Mouse (Mus musculus): ENCODE results near the gene Cpne8. TPM values are rescaled to one million over a fixed set of nuclear protein-coding genes. Genes with fewer than 3 reads are reported as not detected.
A peak's percentile ranks its signal among the peaks of the same experiment; 100 is the strongest.

The Cpne8 gene
- 10 to 100 TPM; 30.5 to 30.6 TPM for total RNA-seq (2021)
- long read RNA-seq, experiment 1, transcript Cpne8-202 (20 exons, 3,366 nt): major isoform, 10 of 16 reads
- long read RNA-seq, experiment 1, partial matches to known transcripts: 2 of 16 reads
- long read RNA-seq, experiment 1, other reads (novel, unspliced or antisense): 1 of 16 reads
- long read RNA-seq, experiment 2, transcript Cpne8-202 (20 exons, 3,366 nt): major isoform, 14 of 27 reads
- long read RNA-seq, experiment 2, partial matches to known transcripts: 1 of 27 reads
- long read RNA-seq, experiment 2, other reads (novel, unspliced or antisense): 5 of 27 reads

GRCm38 (mm10) chr15:90678985-90679759, at the start of gene Cpne8:
TSS of gene Cpne8 (minus strand) at chr15:90679432.
- TF ChIP-seq CTCF (conservative IDR thresholded peaks at IDR 0.05): no peak
- Histone ChIP-seq H3K4me3 (peak within 1 kb of the TSS; percentile 62), H3K27ac (peak within 1 kb of the TSS; percentile 89)
- DNase-seq (ENCODE audit: low spot score in 2 of 2): peak; percentile 42 to 54

DNA sequence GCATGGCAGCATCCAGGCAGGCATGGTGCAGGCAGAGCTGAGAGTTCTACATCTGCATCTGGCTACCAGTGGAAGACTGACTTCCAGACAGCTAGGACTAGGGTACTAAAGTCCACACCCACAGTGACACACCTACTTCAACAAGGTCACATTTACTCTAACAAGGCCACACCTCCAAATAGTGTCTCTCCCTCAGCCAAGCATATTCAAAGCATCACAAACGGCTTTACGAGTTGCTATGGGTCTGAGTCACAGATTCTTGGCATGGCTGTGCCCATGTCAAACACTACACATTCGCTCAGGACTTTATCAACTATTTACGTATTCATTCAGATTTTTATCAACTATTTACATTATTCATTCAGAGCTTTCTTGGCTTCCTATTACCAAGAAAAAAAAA, 38.5 kb upstream of the Cpne8 start:
- no peak for DNase-seq (ENCODE audit: low spot score in 2 of 2)
- no peak overlapping the region for H3K27ac ChIP-seq
- TF ChIP-seq CTCF (conservative IDR thresholded peaks at IDR 0.05): no peak
- H3K4me3 ChIP-seq: no peak overlapping the region

DNA sequence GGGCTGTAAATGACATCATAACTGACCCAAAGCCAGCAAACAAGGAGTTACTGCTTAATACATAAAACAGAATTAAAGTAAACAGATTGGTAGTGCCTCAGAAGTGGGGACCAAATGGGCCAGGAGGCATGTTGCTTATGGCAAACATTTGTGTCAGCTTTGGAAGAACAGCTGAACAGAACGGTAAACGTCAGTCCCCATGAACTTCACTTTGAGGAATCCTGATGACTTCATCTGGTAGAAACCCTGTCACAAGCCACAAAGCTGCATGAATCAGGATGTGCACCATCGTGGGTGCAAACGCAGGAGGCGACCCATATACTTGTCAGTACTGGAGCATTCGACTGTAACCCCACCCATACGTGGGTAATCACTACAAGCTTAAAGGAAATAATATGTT, 30.1 kb upstream of the Cpne8 start:
- DNase-seq (ENCODE audit: low spot score in 2 of 2): no peak
- H3K27ac ChIP-seq: no peak overlapping the region
- H3K4me3 ChIP-seq: no peak overlapping the region
- no peak for TF ChIP-seq CTCF (conservative IDR thresholded peaks at IDR 0.05)

DNA sequence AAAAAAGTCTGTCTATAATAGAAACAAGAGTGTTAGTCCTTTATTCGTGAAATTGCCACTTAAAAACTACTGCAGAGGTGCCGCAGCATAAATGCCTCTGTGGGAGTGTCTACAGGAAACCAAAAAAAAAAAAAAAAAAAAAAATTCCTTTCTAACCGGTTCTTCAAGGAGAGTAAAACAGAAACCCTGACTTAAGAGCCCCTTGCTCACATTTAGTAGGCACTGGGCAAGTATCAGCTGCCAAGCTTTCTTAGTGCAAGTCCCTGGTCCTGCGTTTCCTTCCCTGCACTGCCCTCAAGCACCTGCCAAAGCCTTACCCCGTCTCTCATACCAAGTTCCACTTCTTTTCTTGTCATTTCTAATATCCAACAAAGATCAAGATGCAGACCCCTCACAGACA, 25.1 kb upstream of the Cpne8 start:
- no peak for TF ChIP-seq CTCF (conservative IDR thresholded peaks at IDR 0.05)
- no peak for DNase-seq (ENCODE audit: low spot score in 2 of 2)
- Histone ChIP-seq H3K4me3 (no peak overlapping the region), H3K27ac (no peak overlapping the region)

GRCm38 (mm10) chr15:90703502-90704232, 24.4 kb upstream of the Cpne8 start:
- no peak for DNase-seq (ENCODE audit: low spot score in 2 of 2)
- Histone ChIP-seq H3K4me3 (no peak overlapping the region), H3K27ac (no peak overlapping the region)
- TF ChIP-seq CTCF (conservative IDR thresholded peaks at IDR 0.05): no peak

GRCm38 (mm10) chr15:90686770-90687169, 7.5 kb upstream of the Cpne8 start:
- H3K4me3 ChIP-seq: no peak overlapping the region
- TF ChIP-seq CTCF (conservative IDR thresholded peaks at IDR 0.05): no peak
- DNase-seq (ENCODE audit: low spot score in 2 of 2): no peak
- H3K27ac ChIP-seq: no peak overlapping the region

DNA sequence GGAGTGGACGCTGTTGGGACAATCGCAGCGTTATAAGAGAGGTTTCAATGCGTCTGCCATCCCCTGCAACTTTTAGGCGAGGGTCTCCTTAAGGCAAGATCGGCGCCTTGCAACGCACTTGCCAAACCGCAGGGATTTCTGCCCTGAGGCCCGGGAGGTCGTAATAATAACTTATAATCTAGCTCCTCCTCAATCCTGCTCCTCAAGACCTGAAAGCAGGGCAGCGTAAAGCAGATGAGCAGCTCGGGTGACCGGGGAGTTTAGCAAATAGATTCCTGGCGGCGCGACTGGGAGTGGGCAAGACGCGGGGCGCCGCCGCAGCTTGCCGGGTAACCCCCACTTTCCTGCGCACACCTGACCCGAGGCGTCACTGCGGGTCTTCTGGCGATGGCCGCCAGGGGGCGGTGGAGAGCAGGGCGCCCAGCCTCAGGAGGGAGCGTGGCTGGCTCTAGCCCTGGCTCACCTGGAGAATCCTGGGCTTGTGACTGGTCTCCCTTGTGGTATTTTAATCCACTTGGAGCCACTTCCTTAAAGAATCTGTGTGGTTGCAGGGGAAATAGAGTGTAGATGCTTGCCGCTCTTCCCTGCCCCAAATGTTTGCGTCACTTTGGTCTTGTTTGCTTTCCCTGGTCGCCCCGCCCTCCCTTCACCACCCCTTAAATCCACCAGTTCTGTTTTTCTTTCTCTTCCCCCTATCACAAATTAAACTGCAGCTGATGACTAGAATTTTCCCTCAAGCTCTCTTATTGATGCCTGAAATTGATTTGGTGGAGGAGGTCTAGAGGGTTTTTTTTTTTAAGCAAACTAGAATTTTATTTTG, 738 bp upstream of the Cpne8 start:
- H3K4me3 ChIP-seq: peak overlapping the region; percentile 62
- peak overlapping the region; percentile 89 for H3K27ac ChIP-seq
- peak; percentile 99 for TF ChIP-seq CTCF (conservative IDR thresholded peaks at IDR 0.05)
- peak; percentile 46 to 64 for DNase-seq (ENCODE audit: low spot score in 2 of 2)

- Histone ChIP-seq H3K4me3 (peak overlapping the region; percentile 62), H3K27ac (peak overlapping the region; percentile 89)
- no peak for TF ChIP-seq CTCF (conservative IDR thresholded peaks at IDR 0.05)
- DNase-seq (ENCODE audit: low spot score in 2 of 2): peak in 1 of 2 experiments; percentile 25
Measured at GRCm38 (mm10) chr15:90678488-90678887, 744 bp downstream of the Cpne8 start.

- no peak for DNase-seq (ENCODE audit: low spot score in 2 of 2)
- TF ChIP-seq CTCF (conservative IDR thresholded peaks at IDR 0.05): no peak
- H3K4me3 ChIP-seq: no peak overlapping the region
- H3K27ac ChIP-seq: no peak overlapping the region
Measured at GRCm38 (mm10) chr15:90669494-90669893, 9.7 kb downstream of the Cpne8 start.

DNA sequence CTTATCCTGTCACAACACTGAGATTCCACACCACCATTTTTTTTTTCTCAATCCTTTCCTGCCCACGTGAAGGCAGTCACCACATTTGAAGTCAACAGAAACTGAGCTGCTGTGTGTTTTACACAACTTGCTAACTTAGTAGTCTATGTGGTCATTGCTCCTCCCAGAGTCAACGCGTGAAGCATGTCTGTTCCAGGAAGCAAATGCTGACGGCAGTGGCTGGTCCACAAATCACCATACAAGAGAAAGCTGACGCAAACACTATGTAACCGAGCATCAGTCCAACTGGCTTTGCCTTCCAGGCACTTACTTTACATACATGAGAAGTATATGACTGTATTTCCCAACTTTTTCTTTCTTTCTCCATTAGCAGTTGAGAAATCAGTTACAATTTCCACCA, 12.3 kb downstream of the Cpne8 start:
- no peak overlapping the region for H3K4me3 ChIP-seq
- no peak for DNase-seq (ENCODE audit: low spot score in 2 of 2)
- no peak for TF ChIP-seq CTCF (conservative IDR thresholded peaks at IDR 0.05)
- H3K27ac ChIP-seq: no peak overlapping the region

GRCm38 (mm10) chr15:90664615-90665014, 14.6 kb downstream of the Cpne8 start:
- no peak for TF ChIP-seq CTCF (conservative IDR thresholded peaks at IDR 0.05)
- Histone ChIP-seq H3K4me3 (no peak overlapping the region), H3K27ac (no peak overlapping the region)
- no peak for DNase-seq (ENCODE audit: low spot score in 2 of 2)

- DNase-seq (ENCODE audit: low spot score in 2 of 2): no peak
- Histone ChIP-seq H3K27ac (no peak overlapping the region), H3K4me3 (no peak overlapping the region)
- TF ChIP-seq CTCF (conservative IDR thresholded peaks at IDR 0.05): no peak
Measured at GRCm38 (mm10) chr15:90663631-90664030, 15.6 kb downstream of the Cpne8 start.

Data from layer of hippocampus, adult 2 months (tissue).